Mouse (Mus musculus) adrenal gland, adult 8-10 months (tissue): ENCODE data around the gene Chrnb1. TPM values are rescaled to one million over a fixed set of nuclear protein-coding genes. Genes with fewer than 3 reads are reported as not detected.

Source experiments
- DNase-seq: peaks from one replicate; pipeline ENCODE4 v3.0.0; 2022
- total RNA-seq, 4 experiments: library from RNA; stranded (reverse); gene quantifications; 2 replicates each; pipeline ENCODE4 v1.2.4; 2022

The Chrnb1 gene
- total RNA-seq, 4 experiments from 2014 or later: 1.5 to 8.1 (median 5.0) TPM

DNA sequence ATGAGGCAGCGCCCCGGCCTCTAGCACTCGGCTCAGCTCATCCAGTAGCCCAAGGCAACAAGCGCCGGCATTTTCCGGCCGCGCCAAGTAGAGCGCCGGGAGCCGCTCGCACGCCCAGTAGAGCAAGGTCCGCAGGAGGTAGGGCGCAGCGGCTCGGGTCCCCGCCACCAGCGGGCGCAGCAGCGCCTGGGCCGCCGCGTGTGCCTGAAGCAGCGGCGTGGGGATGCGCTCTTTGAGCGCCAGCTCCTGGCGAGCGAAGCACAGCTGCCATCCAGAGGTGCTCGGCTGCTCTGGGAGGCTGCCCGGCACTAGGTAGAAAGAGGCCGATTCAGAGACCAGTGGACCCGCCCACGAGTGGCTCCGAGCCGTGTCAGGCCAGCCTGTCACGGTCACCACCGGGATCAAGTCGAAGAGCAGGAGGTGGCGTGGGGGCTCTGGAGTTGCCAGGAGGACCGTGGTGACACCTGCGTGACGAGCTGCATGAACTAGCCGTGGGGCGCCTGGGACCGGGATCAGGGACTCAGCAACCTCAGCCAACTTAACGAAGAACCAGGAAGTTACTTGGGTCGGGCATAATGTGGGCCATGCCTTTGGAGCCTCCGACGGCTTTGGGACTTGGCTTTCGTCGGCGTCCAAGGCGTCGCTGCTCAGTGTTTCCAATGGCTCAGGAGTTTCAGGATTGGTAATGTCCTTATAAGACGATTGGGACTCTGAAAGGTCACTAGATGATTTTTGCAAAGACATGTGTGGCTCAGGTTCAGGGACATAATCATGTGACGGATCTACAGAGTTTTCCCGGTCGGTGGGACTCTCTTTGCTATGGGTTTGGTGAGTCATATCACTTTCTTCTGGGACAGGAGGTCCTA lies 8.3 kb upstream of the Chrnb1 start:
- DNase-seq: peak; percentile 77

DNA sequence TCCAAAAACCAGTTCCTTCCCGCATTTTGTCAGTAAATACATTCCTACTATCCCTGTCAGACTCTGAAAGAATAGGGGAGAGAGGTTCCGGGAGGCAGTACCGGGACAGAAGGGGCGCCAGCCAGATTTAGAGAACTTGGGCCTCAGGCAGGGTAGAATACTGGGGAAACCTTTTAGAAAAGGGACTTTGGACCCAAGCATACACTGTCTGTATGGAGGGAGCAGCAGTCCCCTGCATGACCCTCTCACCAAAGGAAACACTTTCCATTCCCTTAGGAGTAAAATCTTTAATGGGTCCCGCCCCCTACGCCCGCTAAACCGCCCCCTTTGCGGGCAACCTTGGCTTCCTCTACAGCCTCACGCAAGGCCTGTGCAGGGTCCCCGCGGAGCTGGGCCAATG lies 7.6 kb upstream of the Chrnb1 start:
- DNase-seq: no peak

- peak; percentile 81 for DNase-seq
Observed at GRCm38 (mm10) chr11:69802648-69803105, 6.9 kb upstream of the Chrnb1 start.

DNA sequence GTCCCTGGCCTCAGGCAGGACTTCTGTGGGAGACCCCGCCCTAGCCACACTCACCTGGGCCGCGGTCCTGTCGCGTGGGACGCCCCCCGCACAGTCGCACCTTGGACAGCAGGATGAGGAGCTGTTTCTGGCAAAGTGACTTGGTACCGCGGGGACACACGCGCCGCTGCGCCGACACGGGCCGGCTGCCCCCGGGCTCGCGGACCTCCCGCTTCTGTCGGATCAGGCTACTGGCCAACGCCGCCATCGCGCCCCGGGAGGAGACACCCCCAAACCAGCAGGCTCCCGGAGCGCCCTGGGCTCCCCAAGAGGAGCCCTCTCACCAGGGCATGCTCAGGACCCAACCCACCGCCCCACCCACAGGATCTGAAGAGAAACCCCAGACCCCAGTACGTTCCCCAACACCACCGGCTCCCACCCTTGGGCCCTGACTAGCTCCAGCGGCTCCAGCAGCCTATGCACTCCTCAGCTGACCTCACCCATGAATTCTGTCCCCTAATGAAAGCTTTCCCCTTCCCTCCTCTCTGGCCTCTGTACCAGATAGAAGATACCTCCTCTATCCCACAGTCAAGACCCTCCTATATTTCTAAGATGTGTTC lies 5.7 kb upstream of the Chrnb1 start, which contains the start of gene Fgf11:
TSS of gene Fgf11 (minus strand) at position 479 of the 599 bp plus-strand sequence.
- no peak for DNase-seq

GRCm38 (mm10) chr11:69800392-69801197 lies 4.9 kb upstream of the Chrnb1 start:
- no peak for DNase-seq

- no peak for DNase-seq
Observed at GRCm38 (mm10) chr11:69800138-69800391, 4.3 kb upstream of the Chrnb1 start.

DNA sequence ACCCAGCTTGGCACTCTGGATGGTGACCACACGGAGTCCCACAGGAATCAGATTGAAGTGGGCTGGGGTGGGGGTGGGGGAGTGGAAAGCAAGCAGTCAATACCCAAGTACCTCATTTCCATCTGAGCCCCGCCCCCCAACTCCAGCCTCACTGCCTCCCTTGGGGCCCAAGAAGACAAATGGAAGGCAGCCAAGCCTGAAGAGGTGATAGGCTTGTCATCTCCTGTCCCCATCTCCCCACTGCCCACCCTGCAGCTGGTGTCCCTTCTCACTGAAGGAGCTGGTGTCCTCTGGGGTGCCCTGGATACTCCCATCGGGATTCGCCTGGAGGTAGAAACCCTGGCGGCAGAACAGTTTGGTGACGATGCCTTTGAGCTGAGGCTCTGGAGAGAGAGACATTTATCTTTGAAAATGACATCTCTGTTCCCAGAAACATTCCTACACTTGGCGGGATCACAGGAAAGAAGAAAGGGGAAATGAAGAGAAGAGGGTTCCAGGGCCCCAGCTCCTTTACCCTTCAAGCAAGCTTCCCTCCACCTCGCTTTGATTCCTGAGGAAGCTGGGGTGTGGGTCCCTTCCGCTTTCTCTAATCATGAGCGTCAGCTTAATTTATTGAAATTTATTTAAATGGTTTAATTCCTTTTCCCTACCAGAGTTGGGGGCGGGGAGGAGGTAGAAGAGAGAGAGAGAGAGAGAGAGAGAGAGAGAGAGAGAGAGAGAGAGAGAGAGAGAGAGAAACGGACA lies 3.8 kb upstream of the Chrnb1 start:
- no peak for DNase-seq

DNA sequence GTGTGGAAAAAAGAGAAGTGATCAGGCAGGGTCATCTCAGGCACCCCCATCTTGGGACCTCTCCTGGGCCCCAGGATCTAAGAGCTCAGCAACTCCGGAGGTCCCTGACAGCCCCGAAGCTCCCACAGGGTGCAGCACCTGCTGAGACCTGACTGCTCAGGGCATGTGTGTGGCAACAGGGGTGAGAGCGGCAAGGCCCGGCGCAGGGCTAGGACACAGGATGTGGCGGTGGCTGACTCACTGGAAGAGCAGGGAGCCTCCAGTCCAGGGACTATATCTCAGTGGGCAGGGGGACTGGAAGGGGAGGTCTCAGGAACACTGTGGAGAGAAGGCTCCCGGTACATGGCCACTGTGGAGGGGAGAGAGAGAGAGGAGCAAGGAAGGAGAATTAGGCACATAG lies 2.2 kb upstream of the Chrnb1 start:
- no peak for DNase-seq

- no peak for DNase-seq
Observed at GRCm38 (mm10) chr11:69795983-69796435, 266 bp upstream of the Chrnb1 start.

GRCm38 (mm10) chr11:69793429-69793828 lies 2.3 kb downstream of the Chrnb1 start:
- no peak for DNase-seq

- DNase-seq: no peak
Observed at GRCm38 (mm10) chr11:69791420-69791819, 4.3 kb downstream of the Chrnb1 start.

- no peak for DNase-seq
Observed at GRCm38 (mm10) chr11:69789431-69789830, 6.3 kb downstream of the Chrnb1 start.

DNA sequence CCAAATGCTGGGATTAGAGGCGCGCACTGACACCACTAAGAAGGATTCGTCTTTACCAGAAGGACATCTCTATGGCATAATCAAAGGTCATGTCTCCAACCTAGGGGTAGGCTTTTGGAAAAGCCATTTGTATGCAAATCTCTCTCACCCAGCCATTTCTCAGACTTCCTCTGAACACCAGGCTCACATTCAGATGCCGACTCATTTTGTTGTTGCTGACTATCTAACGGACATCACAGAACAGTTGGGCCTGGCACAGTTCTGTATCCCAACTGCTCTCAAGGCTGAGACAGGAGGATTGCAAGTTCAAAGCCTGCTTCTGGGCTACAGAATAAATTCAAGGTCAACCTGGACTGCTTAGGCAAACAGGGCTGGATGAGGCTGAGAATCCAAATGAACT lies 8.4 kb downstream of the Chrnb1 start:
- DNase-seq: no peak

DNA sequence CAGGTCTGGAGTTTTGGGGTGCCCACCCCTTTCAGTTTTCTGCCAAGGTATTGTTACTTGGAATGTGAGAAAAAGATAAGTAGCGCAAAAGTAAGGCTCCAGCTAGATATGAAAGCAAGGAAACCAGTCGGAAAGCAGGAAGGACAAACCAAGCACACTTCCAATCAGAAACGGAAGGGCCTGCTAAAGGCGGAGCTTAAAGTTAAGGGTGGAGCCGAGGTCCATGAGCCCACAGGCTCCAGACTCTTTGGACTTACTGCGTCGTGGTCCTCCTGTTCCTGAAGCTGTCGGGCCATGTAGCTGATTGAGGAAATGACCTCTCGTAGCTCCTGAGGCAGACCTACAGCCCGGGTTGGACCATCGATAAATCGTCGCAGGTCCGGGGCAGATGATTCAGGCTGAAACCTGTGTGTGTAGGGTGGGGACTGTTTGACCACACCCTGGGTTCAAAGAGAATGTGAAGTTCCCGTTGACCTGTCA lies 10.9 kb downstream of the Chrnb1 start:
- DNase-seq: no peak

- DNase-seq: no peak
Observed at GRCm38 (mm10) chr11:69781828-69782227, 13.9 kb downstream of the Chrnb1 start.

GRCm38 (mm10) chr11:69778985-69779384 lies 16.8 kb downstream of the Chrnb1 start:
- DNase-seq: no peak

DNA sequence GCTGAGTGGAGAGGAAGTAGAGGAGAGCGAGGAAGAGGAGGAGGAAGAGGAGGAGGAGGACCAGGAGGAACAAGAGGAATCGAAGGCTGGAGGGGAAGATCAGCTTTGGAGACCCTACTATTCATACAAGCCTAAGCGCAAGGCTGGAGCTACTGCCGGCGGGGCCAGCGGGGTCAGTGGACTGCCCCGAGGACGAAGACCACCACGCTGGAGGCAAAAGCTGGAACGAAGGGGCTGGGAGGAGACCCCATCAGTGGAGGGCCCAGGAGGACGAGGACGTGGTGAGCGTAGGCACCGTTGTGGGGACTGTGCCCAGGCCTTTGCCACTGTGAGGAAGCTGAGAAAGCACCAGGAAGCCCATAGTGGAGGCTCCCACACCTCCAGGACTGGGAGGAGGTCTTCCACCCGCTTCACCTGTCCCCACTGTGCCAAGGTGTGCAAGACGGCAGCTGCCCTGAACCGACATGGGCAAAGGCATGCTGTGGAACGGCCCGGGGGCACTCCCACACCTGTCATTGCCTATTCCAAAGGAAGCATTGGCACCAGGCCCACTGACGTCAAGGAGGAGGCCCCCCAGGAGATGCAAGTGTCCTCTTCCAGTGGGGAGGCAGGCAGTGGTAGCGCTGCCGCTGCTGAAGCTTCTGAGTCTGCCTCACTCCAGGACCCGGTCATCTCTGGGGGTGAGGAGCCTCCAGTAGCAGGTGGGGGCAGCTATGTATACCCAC lies 17.3 kb downstream of the Chrnb1 start:
- DNase-seq: no peak

DNA sequence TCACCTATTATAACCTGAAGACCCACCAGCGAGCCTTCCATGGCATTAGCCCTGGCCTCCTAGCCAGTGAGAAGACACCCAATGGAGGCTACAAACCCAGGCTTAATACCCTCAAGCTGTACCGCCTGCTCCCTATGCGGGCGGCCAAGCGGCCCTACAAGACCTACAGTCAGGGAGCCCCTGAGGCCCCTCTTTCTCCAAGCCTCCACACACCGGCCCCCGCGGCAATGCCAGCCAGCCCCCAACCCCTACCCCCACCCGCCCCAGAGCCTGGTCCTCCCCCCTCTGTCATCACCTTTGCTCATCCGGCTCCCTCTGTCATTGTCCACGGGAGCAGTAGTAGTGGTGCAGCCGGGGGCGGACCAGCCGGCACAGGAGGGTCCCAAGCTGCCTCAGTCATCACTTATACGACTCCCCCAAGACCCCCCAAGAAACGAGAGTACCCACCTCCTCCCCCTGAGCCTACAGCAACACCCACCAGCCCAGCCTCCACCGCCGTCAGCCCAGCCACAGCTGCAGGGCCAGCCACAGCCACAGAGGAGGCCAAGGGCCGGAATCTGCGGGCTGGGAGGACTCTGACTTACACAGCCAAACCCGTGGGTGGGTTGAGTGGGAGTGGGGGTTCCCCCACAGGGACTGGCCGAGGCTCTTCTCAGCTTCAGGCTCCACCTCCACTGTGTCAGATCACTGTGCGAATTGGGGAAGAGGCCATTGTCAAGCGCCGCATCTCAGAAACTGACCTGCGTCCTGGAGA lies 18.1 kb downstream of the Chrnb1 start:
- no peak for DNase-seq

- no peak for DNase-seq
Observed at GRCm38 (mm10) chr11:69776488-69776887, 19.3 kb downstream of the Chrnb1 start.

DNA sequence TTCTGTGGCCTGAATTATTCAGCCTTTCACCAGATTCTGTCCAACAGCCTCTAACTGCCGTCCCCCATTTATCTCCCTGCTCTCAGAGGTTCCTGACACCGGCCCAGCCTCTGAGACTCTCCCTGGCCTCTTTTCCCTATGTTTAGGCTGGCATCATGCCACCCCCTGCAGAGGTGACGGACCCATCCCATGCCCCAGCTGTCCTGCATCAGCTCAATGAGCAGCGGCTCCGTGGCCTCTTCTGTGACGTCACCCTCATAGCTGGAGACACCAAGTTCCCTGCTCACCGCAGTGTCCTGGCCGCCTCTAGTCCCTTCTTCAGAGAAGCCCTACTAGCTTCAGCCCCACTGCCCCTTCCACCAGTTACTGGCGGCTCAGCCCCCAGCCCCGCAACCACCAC lies 20.0 kb downstream of the Chrnb1 start:
- DNase-seq: no peak

GRCm38 (mm10) chr11:69774961-69775360 lies 20.8 kb downstream of the Chrnb1 start:
- no peak for DNase-seq
